Mouse (Mus musculus): ENCODE measurements around the gene Mgst2. TPM values are rescaled to one million over a fixed set of nuclear protein-coding genes. Genes with fewer than 3 reads are reported as not detected.

Gene Mgst2
- 30.2 and 33.3 TPM in 2 replicates for polyA plus RNA-seq (2015; fragmentation: Nextera tagmentation; extraction: Ambion mirVana)

GRCm38 (mm10) chr3:51660060-51660459 is at the start of gene Mgst2:
Mgst2 (plus strand) TSS chr3:51660360.
- ATAC-seq = no peak
- Histone ChIP-seq H3K36me3 (no peaks in the 10 kb centered on the region), H3K27ac (peak within 1 kb of the TSS; percentile 38; the same call in 1 of the 2 replicates), H3K27me3 (replicated peaks) (no peaks in the 10 kb centered on the region), H3K4me3 (replicated peaks) (peak within 1 kb of the TSS; percentile 16), H3K4me2 (replicated peaks) (peak within 1 kb of the TSS; percentile 44), H3K9ac (no peak within 1 kb of the TSS), H3K4me1 (replicated peaks) (peaks cover 20% of the 10 kb centered on the region; the same call in 1 of the 2 replicates), H3K9me3 (no peaks in the 10 kb centered on the region)
- 49% methylated on average over 4 of the region's 4 CpGs for WGBS

GRCm38 (mm10) chr3:51611972-51612371 is 48.2 kb upstream of the Mgst2 start:
- WGBS = 8% methylated on average over 6 of the region's 6 CpGs
- Histone ChIP-seq H3K4me1 (replicated peaks) (peaks cover 4% of the 10 kb centered on the region; the same call in 1 of the 2 replicates), H3K4me2 (replicated peaks) (peak overlapping the region; percentile 17; the same call in 1 of the 2 replicates), H3K9me3 (no peaks in the 10 kb centered on the region), H3K36me3 (no peaks in the 10 kb centered on the region), H3K27ac (no peak overlapping the region), H3K4me3 (replicated peaks) (no peak overlapping the region), H3K27me3 (replicated peaks) (no peaks in the 10 kb centered on the region), H3K9ac (no peak overlapping the region)
- peak; percentile 68 for ATAC-seq

- WGBS = 83% methylated on average over 10 of the region's 10 CpGs
- ATAC-seq = no peak
Observed at GRCm38 (mm10) chr3:51612398-51613356, 47.5 kb upstream of the Mgst2 start.

GRCm38 (mm10) chr3:51614278-51614677 is 45.9 kb upstream of the Mgst2 start:
- no peak overlapping the region for H3K9ac ChIP-seq
- ATAC-seq = no peak
- H3K27me3 ChIP-seq (replicated peaks) = no peaks in the 10 kb centered on the region
- H3K27ac ChIP-seq = no peak overlapping the region
- H3K4me1 ChIP-seq (replicated peaks) = peaks cover 4% of the 10 kb centered on the region; the same call in 1 of the 2 replicates
- no peaks in the 10 kb centered on the region for H3K9me3 ChIP-seq
- H3K4me2 ChIP-seq (replicated peaks) = no peak overlapping the region
- no peaks in the 10 kb centered on the region for H3K36me3 ChIP-seq
- H3K4me3 ChIP-seq (replicated peaks) = no peak overlapping the region
- 75% methylated on average over 13 of the region's 13 CpGs for WGBS

More at GRCm38 (mm10) chr3:51612398-51613356, 47.5 kb upstream of the Mgst2 start:
- no peak overlapping the region for H3K4me2 ChIP-seq (replicated peaks)
- H3K9ac ChIP-seq = no peak overlapping the region
- peaks cover 4% of the 10 kb centered on the region; the same call in 1 of the 2 replicates for H3K4me1 ChIP-seq (replicated peaks)
- H3K36me3 ChIP-seq = no peaks in the 10 kb centered on the region
- H3K9me3 ChIP-seq = no peaks in the 10 kb centered on the region
- H3K4me3 ChIP-seq (replicated peaks) = no peak overlapping the region
- H3K27me3 ChIP-seq (replicated peaks) = no peaks in the 10 kb centered on the region
- no peak overlapping the region for H3K27ac ChIP-seq

- ATAC-seq = no peak
- Histone ChIP-seq H3K36me3 (no peaks in the 10 kb centered on the region), H3K9me3 (no peaks in the 10 kb centered on the region), H3K9ac (no peak overlapping the region), H3K27ac (no peak overlapping the region), H3K27me3 (replicated peaks) (no peaks in the 10 kb centered on the region), H3K4me1 (replicated peaks) (no peaks in the 10 kb centered on the region), H3K4me3 (replicated peaks) (no peak overlapping the region), H3K4me2 (replicated peaks) (no peak overlapping the region)
- WGBS = 57% methylated on average over 2 of the region's 2 CpGs
Observed at GRCm38 (mm10) chr3:51623956-51624355, 36.2 kb upstream of the Mgst2 start.

- no peaks in the 10 kb centered on the region for H3K4me1 ChIP-seq (replicated peaks)
- no peak overlapping the region for H3K9ac ChIP-seq
- H3K4me2 ChIP-seq (replicated peaks) = no peak overlapping the region
- H3K4me3 ChIP-seq (replicated peaks) = no peak overlapping the region
- WGBS = 65% methylated on average over 3 of the region's 3 CpGs
- H3K9me3 ChIP-seq = no peaks in the 10 kb centered on the region; the same call in 1 of the 2 replicates
- H3K27me3 ChIP-seq (replicated peaks) = no peaks in the 10 kb centered on the region
- no peak for ATAC-seq
- H3K27ac ChIP-seq = no peak overlapping the region
- no peaks in the 10 kb centered on the region for H3K36me3 ChIP-seq
Observed at GRCm38 (mm10) chr3:51627741-51628140, 32.4 kb upstream of the Mgst2 start.

- no peak overlapping the region for H3K9ac ChIP-seq
- no peaks in the 10 kb centered on the region for H3K4me1 ChIP-seq (replicated peaks)
- H3K4me2 ChIP-seq (replicated peaks) = no peak overlapping the region
- H3K27me3 ChIP-seq (replicated peaks) = no peaks in the 10 kb centered on the region
- 0 out of 2 replicates have a peak overlapping the region, but pooled peaks have one; percentile 14 for H3K27ac ChIP-seq
- H3K36me3 ChIP-seq = no peaks in the 10 kb centered on the region
- ATAC-seq = no peak
- no peaks in the 10 kb centered on the region; the same call in 1 of the 2 replicates for H3K9me3 ChIP-seq
- WGBS = 29% methylated on average over 3 of the region's 3 CpGs
- no peak overlapping the region for H3K4me3 ChIP-seq (replicated peaks)
Observed at GRCm38 (mm10) chr3:51628977-51629376, 31.2 kb upstream of the Mgst2 start.

GRCm38 (mm10) chr3:51630746-51631145 is 29.4 kb upstream of the Mgst2 start:
- H3K9ac ChIP-seq = no peak overlapping the region
- H3K27me3 ChIP-seq (replicated peaks) = no peaks in the 10 kb centered on the region
- no peak for ATAC-seq
- H3K9me3 ChIP-seq = no peaks in the 10 kb centered on the region; the same call in 1 of the 2 replicates
- no peaks in the 10 kb centered on the region for H3K4me1 ChIP-seq (replicated peaks)
- H3K4me2 ChIP-seq (replicated peaks) = no peak overlapping the region
- no peak overlapping the region for H3K27ac ChIP-seq
- no peak overlapping the region for H3K4me3 ChIP-seq (replicated peaks)
- no peaks in the 10 kb centered on the region for H3K36me3 ChIP-seq
- WGBS = 94% methylated on average over 1 of the region's 1 CpGs

GRCm38 (mm10) chr3:51631971-51632370 is 28.2 kb upstream of the Mgst2 start:
- Histone ChIP-seq H3K9ac (no peak overlapping the region), H3K4me3 (replicated peaks) (no peak overlapping the region), H3K27ac (no peak overlapping the region), H3K27me3 (replicated peaks) (no peaks in the 10 kb centered on the region), H3K4me1 (replicated peaks) (no peaks in the 10 kb centered on the region), H3K4me2 (replicated peaks) (no peak overlapping the region), H3K9me3 (no peaks in the 10 kb centered on the region; the same call in 1 of the 2 replicates), H3K36me3 (no peaks in the 10 kb centered on the region)
- WGBS = 94% methylated on average over 4 of the region's 4 CpGs
- no peak for ATAC-seq

GRCm38 (mm10) chr3:51634451-51634850 is 25.7 kb upstream of the Mgst2 start:
- no peak for ATAC-seq
- Histone ChIP-seq H3K4me2 (replicated peaks) (no peak overlapping the region), H3K9me3 (no peaks in the 10 kb centered on the region; the same call in 1 of the 2 replicates), H3K9ac (no peak overlapping the region), H3K4me1 (replicated peaks) (no peaks in the 10 kb centered on the region), H3K4me3 (replicated peaks) (no peak overlapping the region), H3K27ac (no peak overlapping the region), H3K27me3 (replicated peaks) (no peaks in the 10 kb centered on the region), H3K36me3 (no peaks in the 10 kb centered on the region)
- WGBS = 82% methylated on average over 1 of the region's 1 CpGs

- H3K9ac ChIP-seq = no peak overlapping the region
- H3K4me3 ChIP-seq (replicated peaks) = no peak overlapping the region
- no peaks in the 10 kb centered on the region; the same call in 1 of the 2 replicates for H3K9me3 ChIP-seq
- no peak for ATAC-seq
- no peaks in the 10 kb centered on the region for H3K36me3 ChIP-seq
- no peak overlapping the region for H3K27ac ChIP-seq
- H3K27me3 ChIP-seq (replicated peaks) = no peaks in the 10 kb centered on the region
- no peaks in the 10 kb centered on the region for H3K4me1 ChIP-seq (replicated peaks)
- WGBS = 84% methylated on average over 2 of the region's 2 CpGs
- no peak overlapping the region for H3K4me2 ChIP-seq (replicated peaks)
Observed at GRCm38 (mm10) chr3:51635960-51636359, 24.2 kb upstream of the Mgst2 start.

GRCm38 (mm10) chr3:51636700-51637099 is 23.5 kb upstream of the Mgst2 start:
- H3K4me3 ChIP-seq (replicated peaks) = no peak overlapping the region
- H3K36me3 ChIP-seq = no peaks in the 10 kb centered on the region
- H3K9me3 ChIP-seq = no peaks in the 10 kb centered on the region
- H3K4me1 ChIP-seq (replicated peaks) = no peaks in the 10 kb centered on the region
- no peak overlapping the region for H3K4me2 ChIP-seq (replicated peaks)
- H3K9ac ChIP-seq = no peak overlapping the region
- 88% methylated on average over 20 of the region's 20 CpGs for WGBS
- ATAC-seq = no peak
- no peak overlapping the region for H3K27ac ChIP-seq
- no peaks in the 10 kb centered on the region for H3K27me3 ChIP-seq (replicated peaks)

Measured in intestine, embryonic 15.5 days (tissue).